Mouse (Mus musculus) lung, postnatal 14 days (tissue): ENCODE data around the gene Tmem150c.
A peak's percentile ranks its signal among the peaks of the same experiment; 100 is the strongest.

Experiments
- DNase-seq: peaks from one replicate; pipeline ENCODE4 v3.0.0; 2021

Gene Tmem150c

GRCm38 (mm10) chr5:100166591-100167491, 7.2 kb upstream of the Tmem150c start:
- peak; percentile 65 for DNase-seq

- DNase-seq = no peak
Observed at GRCm38 (mm10) chr5:100163368-100163767, 3.8 kb upstream of the Tmem150c start.

GRCm38 (mm10) chr5:100162857-100163256, 3.2 kb upstream of the Tmem150c start:
- DNase-seq = no peak

- no peak for DNase-seq
Observed at GRCm38 (mm10) chr5:100162053-100162452, 2.4 kb upstream of the Tmem150c start.

GRCm38 (mm10) chr5:100158791-100159637, 594 bp downstream of the Tmem150c start:
- peak; percentile 30 for DNase-seq

GRCm38 (mm10) chr5:100158301-100158700, 1.3 kb downstream of the Tmem150c start:
- no peak for DNase-seq

- DNase-seq = no peak
Observed at GRCm38 (mm10) chr5:100155646-100156045, 4.0 kb downstream of the Tmem150c start.

GRCm38 (mm10) chr5:100149967-100150366, 9.6 kb downstream of the Tmem150c start:
- DNase-seq = no peak

- DNase-seq = no peak
Observed at GRCm38 (mm10) chr5:100144836-100145235, 14.8 kb downstream of the Tmem150c start.

- peak; percentile 38 for DNase-seq
Observed at GRCm38 (mm10) chr5:100127283-100127682, 32.3 kb downstream of the Tmem150c start.

- DNase-seq = no peak
Observed at GRCm38 (mm10) chr5:100125409-100126123, 34.0 kb downstream of the Tmem150c start.

- DNase-seq = no peak
Observed at GRCm38 (mm10) chr5:100124530-100124929, 35.1 kb downstream of the Tmem150c start.

- no peak for DNase-seq
Observed at GRCm38 (mm10) chr5:100123283-100123682, 36.3 kb downstream of the Tmem150c start.

GRCm38 (mm10) chr5:100121170-100121569, 38.4 kb downstream of the Tmem150c start:
- no peak for DNase-seq

- DNase-seq = no peak
Observed at GRCm38 (mm10) chr5:100120711-100121141, 38.9 kb downstream of the Tmem150c start.

- DNase-seq = no peak
Observed at GRCm38 (mm10) chr5:100119331-100119730, 40.3 kb downstream of the Tmem150c start.

GRCm38 (mm10) chr5:100113403-100113802, 46.2 kb downstream of the Tmem150c start:
- no peak for DNase-seq

- no peak for DNase-seq
Observed at GRCm38 (mm10) chr5:100110581-100110980, 49.0 kb downstream of the Tmem150c start.

- peak; percentile 29 for DNase-seq
Observed at GRCm38 (mm10) chr5:100109543-100110282, 49.9 kb downstream of the Tmem150c start.

GRCm38 (mm10) chr5:100108866-100109265, 50.7 kb downstream of the Tmem150c start:
- DNase-seq = peak; percentile 58

- no peak for DNase-seq
Observed at GRCm38 (mm10) chr5:100102395-100102794, 57.2 kb downstream of the Tmem150c start.

- no peak for DNase-seq
Observed at GRCm38 (mm10) chr5:100097967-100098366, 61.6 kb downstream of the Tmem150c start.
